Mouse (Mus musculus): ENCODE results near the gene Hspa12a.

The Hspa12a gene

DNA sequence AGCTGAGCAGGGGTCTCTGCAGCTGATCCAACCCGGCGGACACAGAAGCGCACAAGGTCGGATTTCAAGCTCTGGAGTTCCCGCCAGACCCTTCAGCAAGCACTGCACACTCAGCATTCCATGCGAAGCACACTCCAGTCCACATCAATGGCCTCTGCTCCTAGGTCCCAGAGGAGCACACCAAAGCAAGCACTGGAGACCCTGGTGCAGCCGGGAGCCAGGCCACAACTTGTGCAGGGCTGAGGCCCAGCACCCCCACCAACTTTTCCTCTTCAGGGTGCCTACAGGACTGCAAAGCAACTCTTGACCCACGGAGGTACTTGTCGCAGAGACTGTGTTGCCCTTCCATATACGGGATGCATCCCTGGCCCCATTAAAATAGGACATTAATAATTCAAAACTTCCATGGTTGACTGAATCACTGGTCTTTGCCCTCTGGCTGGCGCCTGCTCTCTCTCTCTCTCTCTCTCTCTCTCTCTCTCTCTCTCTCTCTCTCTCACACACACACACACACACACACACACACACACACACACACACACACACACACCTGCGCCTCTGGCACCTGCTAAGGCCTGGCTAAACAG is 82.2 kb downstream of the Hspa12a start:
- DNase-seq (ENCODE audit: low read depth in 2 of 2, low spot score in 2 of 2) = no peak

GRCm38 (mm10) chr19:58860255-58861173 is 82.9 kb downstream of the Hspa12a start:
- DNase-seq (ENCODE audit: low read depth in 2 of 2, low spot score in 2 of 2) = no peak

GRCm38 (mm10) chr19:58859831-58860254 is 83.6 kb downstream of the Hspa12a start:
- DNase-seq (ENCODE audit: low read depth in 2 of 2, low spot score in 2 of 2) = no peak

GRCm38 (mm10) chr19:58859357-58859756 is 84.1 kb downstream of the Hspa12a start:
- DNase-seq (ENCODE audit: low read depth in 2 of 2, low spot score in 2 of 2) = no peak

DNA sequence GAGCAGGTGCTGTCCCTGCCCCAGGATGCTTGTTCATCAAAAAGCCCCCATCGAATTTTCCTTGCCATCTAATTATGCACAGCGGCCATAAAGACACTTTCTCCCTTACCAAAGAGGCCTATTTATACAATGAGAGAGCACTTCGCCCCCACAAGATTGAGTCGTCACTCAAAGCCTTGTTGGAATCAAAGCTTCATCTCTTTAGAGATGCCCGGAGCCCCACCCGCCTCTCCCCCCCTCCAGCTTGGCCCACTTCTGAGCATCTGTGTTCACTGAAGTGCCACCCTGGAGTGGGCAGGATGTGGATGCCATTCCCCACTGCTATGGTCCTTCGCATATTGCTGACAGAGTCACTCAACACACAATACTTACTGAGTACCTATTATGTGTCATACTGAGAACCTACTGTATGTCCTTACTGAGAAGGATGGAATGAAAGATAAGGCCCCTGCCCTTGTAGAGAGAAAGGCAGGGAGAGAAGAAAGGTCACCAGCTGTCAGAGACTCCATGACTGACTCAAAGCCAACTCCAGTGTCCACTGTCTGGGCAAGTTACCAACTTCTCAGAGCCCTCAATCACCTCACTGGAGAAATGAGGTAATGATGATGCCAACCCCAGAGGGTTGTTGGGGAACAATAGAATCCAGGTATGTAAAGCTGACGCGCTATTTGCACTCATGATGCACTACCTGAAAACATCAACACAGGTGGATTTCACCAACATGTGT is 87.2 kb downstream of the Hspa12a start:
- DNase-seq (ENCODE audit: low read depth in 2 of 2, low spot score in 2 of 2) = no peak

DNA sequence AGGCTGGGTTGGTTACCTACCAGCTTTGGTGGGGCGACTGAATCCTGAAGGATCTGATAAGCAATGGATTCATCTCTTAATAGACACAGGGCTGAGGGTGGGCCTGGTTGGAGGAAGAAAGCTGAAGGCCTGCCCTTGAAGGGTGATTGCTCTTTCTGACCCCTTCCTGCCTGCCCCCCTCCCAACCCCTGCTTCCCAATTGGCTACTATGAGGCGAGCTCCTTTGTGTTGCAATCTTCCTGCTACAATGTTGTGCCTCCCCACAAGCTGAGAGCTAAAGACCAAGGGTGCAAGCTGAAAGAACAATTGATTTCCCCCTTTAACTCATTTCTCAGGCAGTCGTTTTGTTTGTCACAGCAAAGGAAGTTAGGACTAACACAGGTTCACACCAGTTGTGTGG is 88.6 kb downstream of the Hspa12a start:
- DNase-seq (ENCODE audit: low read depth in 2 of 2, low spot score in 2 of 2) = no peak

DNA sequence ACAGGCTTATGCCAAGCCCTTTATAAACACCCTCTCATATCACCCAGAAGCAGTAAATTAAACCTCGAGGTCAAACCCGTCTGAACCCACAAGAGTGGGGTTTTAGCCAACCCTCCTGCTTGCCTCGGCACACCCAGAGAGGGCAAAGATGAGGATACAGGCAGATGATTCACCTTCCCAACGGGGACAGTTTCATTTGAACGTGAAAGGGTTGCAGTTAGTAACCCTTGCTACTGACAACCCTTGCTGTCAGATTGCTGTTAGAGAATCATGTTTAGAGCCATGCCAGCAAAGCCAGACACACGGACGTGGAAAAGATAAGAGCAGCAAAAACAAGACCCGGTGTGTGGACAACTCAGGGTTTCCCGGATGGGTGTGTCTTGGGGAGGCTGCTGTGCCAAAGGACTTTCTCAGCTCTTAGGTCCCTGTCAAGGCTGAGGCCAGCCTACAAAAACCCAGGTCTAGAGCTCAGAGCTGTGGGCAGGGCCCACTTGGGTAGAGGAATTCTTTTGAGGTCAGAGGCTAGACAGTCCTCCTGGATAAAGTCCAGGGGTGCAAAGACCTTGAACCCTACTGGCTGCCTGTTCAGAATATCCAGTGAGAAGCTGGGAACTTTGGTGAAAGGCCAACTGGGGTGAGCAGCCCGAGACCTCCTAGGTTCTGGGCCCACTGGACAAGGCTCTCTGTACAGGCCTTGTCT is 90.3 kb downstream of the Hspa12a start:
- DNase-seq (ENCODE audit: low read depth in 2 of 2, low spot score in 2 of 2) = no peak

- DNase-seq (ENCODE audit: low read depth in 2 of 2, low spot score in 2 of 2) = no peak
Observed at GRCm38 (mm10) chr19:58850719-58851466, 92.6 kb downstream of the Hspa12a start.

DNA sequence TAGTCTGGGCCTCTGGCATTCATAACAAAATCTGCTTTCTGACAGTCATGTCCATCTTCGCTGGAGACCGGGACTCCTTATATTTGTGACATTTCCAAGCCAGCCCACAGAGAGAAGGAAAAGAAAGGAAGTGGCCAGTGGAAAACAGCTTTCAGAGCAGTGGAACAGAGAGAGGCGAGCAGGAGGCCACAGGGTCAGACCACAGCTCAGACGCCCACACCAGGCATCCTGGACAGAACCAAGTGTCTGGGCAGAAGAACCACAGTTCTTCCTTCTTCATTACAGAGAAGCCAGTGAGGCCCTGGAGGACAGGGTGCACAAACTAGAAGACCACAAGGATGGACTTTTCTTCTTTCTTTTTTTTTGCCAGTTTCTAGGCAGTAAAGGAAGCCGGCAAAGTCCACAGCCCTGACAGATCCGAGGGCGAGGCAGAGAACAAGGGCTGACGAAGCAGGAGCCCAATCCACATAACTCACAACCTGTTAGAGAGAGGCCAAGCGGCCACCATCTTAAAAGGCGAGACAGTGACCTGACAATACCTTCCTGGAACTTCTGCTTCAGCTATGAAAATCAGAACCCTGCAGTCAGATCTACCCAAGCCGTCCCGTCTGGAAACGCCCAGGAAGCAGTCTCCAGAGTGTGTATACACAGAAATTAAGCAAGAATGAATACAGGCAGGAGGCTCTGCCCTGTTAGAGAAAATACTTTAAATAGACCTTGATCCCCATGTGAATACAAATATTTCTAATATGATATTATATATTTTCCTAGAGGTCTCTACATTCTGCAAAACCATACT is 93.9 kb downstream of the Hspa12a start:
- no peak for DNase-seq (ENCODE audit: low read depth in 2 of 2, low spot score in 2 of 2)

DNA sequence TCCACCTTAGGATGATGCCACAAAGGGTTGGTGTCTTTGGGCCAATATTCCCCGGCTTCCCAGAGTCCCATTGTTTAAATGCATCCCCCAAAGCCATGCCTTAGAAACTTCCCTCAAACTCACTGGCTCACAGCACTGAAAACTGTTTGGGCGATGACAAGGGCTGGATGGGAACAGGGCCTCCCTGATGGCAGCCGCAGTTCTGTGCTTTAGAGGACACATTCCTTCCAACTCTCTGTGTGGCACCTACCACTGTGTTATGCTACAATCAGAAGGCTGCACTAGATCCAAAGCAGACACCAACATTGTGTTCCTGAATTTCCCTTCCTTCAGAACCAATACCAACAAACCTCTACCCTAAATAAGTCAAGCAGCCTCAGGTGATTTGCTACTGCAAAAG is 99.8 kb downstream of the Hspa12a start:
- DNase-seq (ENCODE audit: low read depth in 2 of 2, low spot score in 2 of 2) = no peak

- DNase-seq (ENCODE audit: low read depth in 2 of 2, low spot score in 2 of 2) = no peak
Observed at GRCm38 (mm10) chr19:58840721-58841271, 102.7 kb downstream of the Hspa12a start.

DNA sequence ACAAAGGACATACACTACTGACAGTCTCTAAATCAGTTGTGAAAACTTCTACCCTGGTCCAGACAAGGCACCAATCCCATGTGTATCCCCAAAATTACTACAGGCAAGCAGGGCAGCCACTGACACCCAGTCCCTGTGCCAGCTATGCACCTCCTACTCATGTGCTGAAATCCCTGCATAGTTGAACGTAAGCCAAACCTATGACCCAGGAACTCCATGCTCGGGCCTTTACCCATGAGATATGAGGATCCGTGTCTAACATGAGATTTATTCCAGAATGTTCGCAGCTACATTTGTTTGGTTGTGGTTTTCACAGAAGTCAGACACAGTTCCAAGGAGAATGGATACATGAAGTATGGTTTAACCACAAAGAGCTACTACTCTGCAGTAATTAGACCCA is 103.6 kb downstream of the Hspa12a start:
- DNase-seq (ENCODE audit: low read depth in 2 of 2, low spot score in 2 of 2) = no peak

DNA sequence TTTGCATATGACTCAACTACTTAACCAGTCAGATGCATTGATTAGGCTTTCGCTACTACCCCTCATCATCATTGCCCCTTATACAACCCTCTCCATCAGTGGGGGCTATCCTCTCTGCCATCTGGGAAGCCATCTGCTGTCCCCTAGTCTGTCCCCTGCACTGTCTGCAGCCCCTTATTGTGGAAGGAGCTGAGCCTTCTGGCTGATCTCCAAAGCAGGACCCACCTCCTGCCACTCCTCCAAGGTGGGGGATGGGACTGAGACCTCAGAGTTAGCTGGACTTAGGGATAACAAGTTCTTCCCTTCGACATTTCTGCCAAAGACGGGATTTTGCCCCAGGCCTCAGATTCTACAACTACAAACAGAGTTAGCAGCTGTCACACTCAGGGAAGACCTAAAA is 104.1 kb downstream of the Hspa12a start:
- no peak for DNase-seq (ENCODE audit: low read depth in 2 of 2, low spot score in 2 of 2)

DNA sequence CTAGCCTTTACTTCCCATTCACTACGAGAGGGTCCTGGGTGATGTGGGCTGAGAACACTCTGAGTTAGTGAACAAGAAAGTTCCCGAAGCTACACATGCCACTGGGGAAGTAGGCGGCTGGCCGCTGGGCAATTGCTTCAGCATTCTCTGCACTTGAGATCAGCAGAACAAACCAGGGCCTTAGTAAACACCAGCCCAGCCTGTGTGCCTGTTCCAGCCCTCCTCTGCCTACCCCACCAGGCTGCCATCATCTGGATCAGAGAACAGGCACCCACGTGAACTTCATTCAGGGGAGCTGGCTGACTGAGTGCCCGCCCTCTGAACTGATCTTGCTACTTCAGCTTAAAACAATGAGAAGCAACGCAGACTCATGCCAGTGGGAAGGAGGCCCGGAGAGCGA is 104.7 kb downstream of the Hspa12a start:
- DNase-seq (ENCODE audit: low read depth in 2 of 2, low spot score in 2 of 2) = no peak

GRCm38 (mm10) chr19:58833639-58834180 is 109.7 kb downstream of the Hspa12a start:
- no peak for DNase-seq (ENCODE audit: low read depth in 2 of 2, low spot score in 2 of 2)

DNA sequence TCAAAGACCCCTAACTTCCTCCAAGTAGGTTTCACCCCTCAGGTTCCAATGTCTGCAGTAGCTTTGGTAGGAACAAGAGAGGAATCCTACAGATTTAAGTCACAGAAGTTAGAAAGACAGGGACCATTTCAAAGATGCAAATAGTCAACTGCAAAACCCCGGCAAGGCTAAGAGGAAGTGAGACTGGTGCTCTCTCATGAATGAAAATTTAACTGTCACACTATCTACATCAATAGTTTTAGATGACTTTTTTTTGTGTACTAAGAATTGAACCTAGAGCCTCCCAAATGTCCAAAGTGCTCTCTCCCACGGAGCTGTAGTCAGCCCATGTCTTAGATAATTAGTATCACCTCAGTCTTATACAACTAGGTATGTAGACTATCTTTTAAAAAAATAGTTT is 110.5 kb downstream of the Hspa12a start:
- DNase-seq (ENCODE audit: low read depth in 2 of 2, low spot score in 2 of 2) = no peak

GRCm38 (mm10) chr19:58831280-58831922 is 112.1 kb downstream of the Hspa12a start:
- DNase-seq (ENCODE audit: low read depth in 2 of 2, low spot score in 2 of 2) = no peak

DNA sequence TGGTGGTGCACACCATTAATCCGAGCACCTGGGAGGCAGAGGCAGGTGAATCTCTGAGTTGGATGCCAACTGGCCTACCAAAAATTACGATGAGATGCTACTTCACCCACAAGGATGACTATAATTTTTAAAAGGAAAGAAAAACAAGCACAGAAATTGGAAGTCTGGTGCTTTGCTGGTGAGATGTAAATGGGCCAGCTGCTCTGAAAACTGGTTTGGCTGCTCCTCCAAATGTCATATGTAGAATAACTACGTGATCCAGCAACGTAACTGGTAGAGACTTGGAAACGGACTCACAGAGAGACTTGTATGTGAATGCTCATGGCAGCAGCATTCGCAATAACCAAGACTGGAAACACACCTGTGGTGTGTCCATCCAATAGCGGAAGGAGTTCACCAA is 113.3 kb downstream of the Hspa12a start:
- DNase-seq (ENCODE audit: low read depth in 2 of 2, low spot score in 2 of 2) = no peak

- DNase-seq (ENCODE audit: low read depth in 2 of 2, low spot score in 2 of 2) = no peak
Observed at GRCm38 (mm10) chr19:58829575-58829974, 113.9 kb downstream of the Hspa12a start.
